Mouse (Mus musculus): ENCODE measurements around the gene Cldn8. TPM values are rescaled to one million over a fixed set of nuclear protein-coding genes. Genes with fewer than 3 reads are reported as not detected.

The Cldn8 gene
- not detected in 2 replicates for polyA plus RNA-seq (2012)

- H3K27me3 ChIP-seq (ENCODE audit: control insufficient read depth), result no peaks in the 10 kb centered on the region
- no peaks in the 10 kb centered on the region for H3K4me1 ChIP-seq (ENCODE audit: control insufficient read depth)
- no peak for TF ChIP-seq TAL1 (IDR thresholded peaks at IDR 0.05; ENCODE audit: low read length)
- H3K36me3 ChIP-seq (ENCODE audit: control insufficient read depth), result no peaks in the 10 kb centered on the region
- no peak within 1 kb of the TSS for H3K4me3 ChIP-seq (replicated peaks)
- H3K9me3 ChIP-seq (ENCODE audit: control insufficient read depth, low read length), result peaks cover 12% of the 10 kb centered on the region
Measured at GRCm38 (mm10) chr16:88563045-88563913, at the start of gene Cldn8. TSS of gene Cldn8 (minus strand) at chr16:88563183.

GRCm38 (mm10) chr16:88612712-88613111, 49.7 kb upstream of the Cldn8 start:
- Histone ChIP-seq H3K4me3 (replicated peaks) (no peak overlapping the region), H3K36me3 (ENCODE audit: control insufficient read depth) (no peaks in the 10 kb centered on the region), H3K4me1 (ENCODE audit: control insufficient read depth) (no peaks in the 10 kb centered on the region), H3K27me3 (ENCODE audit: control insufficient read depth) (no peaks in the 10 kb centered on the region), H3K9me3 (ENCODE audit: control insufficient read depth, low read length) (peaks cover 7% of the 10 kb centered on the region)
- TF ChIP-seq GATA1 (IDR thresholded peaks at IDR 0.05; ENCODE audit: low read length) (no peak), TAL1 (IDR thresholded peaks at IDR 0.05; ENCODE audit: low read length) (no peak)

- H3K36me3 ChIP-seq (ENCODE audit: control insufficient read depth), result no peaks in the 10 kb centered on the region
- no peaks in the 10 kb centered on the region for H3K27me3 ChIP-seq (ENCODE audit: control insufficient read depth)
- no peaks in the 10 kb centered on the region for H3K4me1 ChIP-seq (ENCODE audit: control insufficient read depth)
- peaks cover 7% of the 10 kb centered on the region for H3K9me3 ChIP-seq (ENCODE audit: control insufficient read depth, low read length)
- H3K4me3 ChIP-seq (replicated peaks), result no peak within 1 kb of the TSS
- no peak for TF ChIP-seq GATA1 (IDR thresholded peaks at IDR 0.05; ENCODE audit: low read length)
- TF ChIP-seq TAL1 (IDR thresholded peaks at IDR 0.05; ENCODE audit: low read length), result no peak
Measured at GRCm38 (mm10) chr16:88611922-88612321, 48.9 kb upstream of the Cldn8 start, which contains the start of gene Krtap24-1. TSS of gene Krtap24-1 (minus strand) at chr16:88612279.

- Histone ChIP-seq H3K9me3 (ENCODE audit: control insufficient read depth, low read length) (peaks cover 4% of the 10 kb centered on the region; the same call in 1 of the 2 replicates), H3K4me3 (replicated peaks) (no peak overlapping the region), H3K4me1 (ENCODE audit: control insufficient read depth) (no peaks in the 10 kb centered on the region), H3K36me3 (ENCODE audit: control insufficient read depth) (no peaks in the 10 kb centered on the region), H3K27me3 (ENCODE audit: control insufficient read depth) (no peaks in the 10 kb centered on the region)
- TF ChIP-seq GATA1 (IDR thresholded peaks at IDR 0.05; ENCODE audit: low read length) (no peak), TAL1 (IDR thresholded peaks at IDR 0.05; ENCODE audit: low read length) (no peak)
Measured at GRCm38 (mm10) chr16:88604570-88604969, 41.6 kb upstream of the Cldn8 start.

GRCm38 (mm10) chr16:88602464-88602863, 39.5 kb upstream of the Cldn8 start:
- Histone ChIP-seq H3K36me3 (ENCODE audit: control insufficient read depth) (no peaks in the 10 kb centered on the region), H3K9me3 (ENCODE audit: control insufficient read depth, low read length) (peaks cover 4% of the 10 kb centered on the region; the same call in 1 of the 2 replicates), H3K27me3 (ENCODE audit: control insufficient read depth) (no peaks in the 10 kb centered on the region), H3K4me1 (ENCODE audit: control insufficient read depth) (no peaks in the 10 kb centered on the region), H3K4me3 (replicated peaks) (no peak overlapping the region)
- TF ChIP-seq TAL1 (IDR thresholded peaks at IDR 0.05; ENCODE audit: low read length) (no peak), GATA1 (IDR thresholded peaks at IDR 0.05; ENCODE audit: low read length) (no peak)

- Histone ChIP-seq H3K27me3 (ENCODE audit: control insufficient read depth) (no peaks in the 10 kb centered on the region), H3K4me3 (replicated peaks) (no peak overlapping the region), H3K36me3 (ENCODE audit: control insufficient read depth) (no peaks in the 10 kb centered on the region), H3K4me1 (ENCODE audit: control insufficient read depth) (no peaks in the 10 kb centered on the region), H3K9me3 (ENCODE audit: control insufficient read depth, low read length) (peaks cover 4% of the 10 kb centered on the region; the same call in 1 of the 2 replicates)
- TF ChIP-seq GATA1 (IDR thresholded peaks at IDR 0.05; ENCODE audit: low read length) (no peak), TAL1 (IDR thresholded peaks at IDR 0.05; ENCODE audit: low read length) (no peak)
Measured at GRCm38 (mm10) chr16:88600303-88600702, 37.3 kb upstream of the Cldn8 start.

- TF ChIP-seq TAL1 (IDR thresholded peaks at IDR 0.05; ENCODE audit: low read length) (no peak), GATA1 (IDR thresholded peaks at IDR 0.05; ENCODE audit: low read length) (no peak)
- no peak overlapping the region for H3K4me3 ChIP-seq (replicated peaks)
- no peaks in the 10 kb centered on the region for H3K36me3 ChIP-seq (ENCODE audit: control insufficient read depth)
Measured at GRCm38 (mm10) chr16:88599504-88600237, 36.7 kb upstream of the Cldn8 start.

GRCm38 (mm10) chr16:88592758-88593157, 29.8 kb upstream of the Cldn8 start:
- Histone ChIP-seq H3K4me3 (replicated peaks) (no peak overlapping the region), H3K4me1 (ENCODE audit: control insufficient read depth) (no peaks in the 10 kb centered on the region), H3K27me3 (ENCODE audit: control insufficient read depth) (no peaks in the 10 kb centered on the region), H3K36me3 (ENCODE audit: control insufficient read depth) (no peaks in the 10 kb centered on the region), H3K9me3 (ENCODE audit: control insufficient read depth, low read length) (peaks cover 2% of the 10 kb centered on the region; the same call in 1 of the 2 replicates)
- no peak for TF ChIP-seq GATA1 (IDR thresholded peaks at IDR 0.05; ENCODE audit: low read length)
- TF ChIP-seq TAL1 (IDR thresholded peaks at IDR 0.05; ENCODE audit: low read length), result no peak

More at GRCm38 (mm10) chr16:88599504-88600237, 36.7 kb upstream of the Cldn8 start:
- H3K4me1 ChIP-seq (ENCODE audit: control insufficient read depth), result no peaks in the 10 kb centered on the region
- H3K9me3 ChIP-seq (ENCODE audit: control insufficient read depth, low read length), result peaks cover 4% of the 10 kb centered on the region; the same call in 1 of the 2 replicates
- H3K27me3 ChIP-seq (ENCODE audit: control insufficient read depth), result no peaks in the 10 kb centered on the region

- Histone ChIP-seq H3K27me3 (ENCODE audit: control insufficient read depth) (no peaks in the 10 kb centered on the region), H3K36me3 (ENCODE audit: control insufficient read depth) (no peaks in the 10 kb centered on the region), H3K4me3 (replicated peaks) (no peak overlapping the region), H3K9me3 (ENCODE audit: control insufficient read depth, low read length) (peaks cover 15% of the 10 kb centered on the region; the same call in 1 of the 2 replicates), H3K4me1 (ENCODE audit: control insufficient read depth) (no peaks in the 10 kb centered on the region)
- TF ChIP-seq GATA1 (IDR thresholded peaks at IDR 0.05; ENCODE audit: low read length) (no peak), TAL1 (IDR thresholded peaks at IDR 0.05; ENCODE audit: low read length) (no peak)
Measured at GRCm38 (mm10) chr16:88583338-88583737, 20.4 kb upstream of the Cldn8 start.

Measured in erythroblast, embryonic 14.5 days (primary cell).